Mouse (Mus musculus) CH12.LX (cell line): Measurements from ENCODE around the gene Krr1. TPM values are rescaled to one million over a fixed set of nuclear protein-coding genes. Genes with fewer than 3 reads are reported as not detected.
A peak's percentile ranks its signal among the peaks of the same experiment; 100 is the strongest.

Source experiments
- DNase-seq: peaks from one replicate; pipeline ENCODE4 v3.0.0-alpha.2; 2013; ENCODE audit errors: extremely low read depth
- H3K27ac ChIP-seq: 2 replicates; pipeline ENCODE4 v1.5.1; 2012; ENCODE audit warnings: low read depth, mild to moderate bottlenecking, control low read depth, moderate library complexity; ENCODE audit not compliant: insufficient read depth
- H3K27me3 ChIP-seq: replicated peaks from 2 replicates; pipeline ENCODE3; 2012; ENCODE audit warnings: inconsistent platforms
- H3K36me3 ChIP-seq, 2 experiments: replicated peaks in 1 of 2; 2 replicates each; pipeline versions ENCODE3 to v1.6.1; 2012; ENCODE audit warnings: inconsistent platforms in 1 of 2, low read length in 1 of 2, mild to moderate bottlenecking in 1 of 2, mixed read lengths in 1 of 2, moderate library complexity in 1 of 2; ENCODE audit not compliant: control insufficient read depth in 1 of 2, insufficient read depth in 1 of 2
- H3K4me1 ChIP-seq, 2 experiments: 2 replicates each; pipeline ENCODE4 v1.6.1; 2012; ENCODE audit warnings: inconsistent platforms in 1 of 2, moderate library complexity in 1 of 2; ENCODE audit not compliant: insufficient read depth in 2 of 2, control insufficient read depth in 1 of 2
- H3K4me2 ChIP-seq: 2 replicates; pipeline ENCODE4 v1.6.1; 2012; ENCODE audit warnings: low read depth, mild to moderate bottlenecking, control low read depth; ENCODE audit not compliant: poor library complexity, insufficient read depth, severe bottlenecking
- H3K4me3 ChIP-seq, 3 experiments: fragments of 150-350 bp in 1 of 3; sonication (generic) in 1 of 3; replicated peaks in 1 of 3; 2 replicates each; pipeline versions ENCODE3 to v1.5.1; 2011 to 2012; ENCODE audit warnings: low read depth in 2 of 3, low read length in 2 of 3, mild to moderate bottlenecking in 2 of 3, moderate library complexity in 2 of 3, control low read depth in 1 of 3, improper control_type of control experiment in 1 of 3, inconsistent platforms in 1 of 3, mixed read lengths in 1 of 3; ENCODE audit not compliant: poor library complexity in 1 of 3
- H3K79me2 ChIP-seq: replicated peaks from 2 replicates; pipeline ENCODE4 v1.6.1; 2012; ENCODE audit warnings: mild to moderate bottlenecking, moderate library complexity; ENCODE audit not compliant: control insufficient read depth, poor library complexity, insufficient read depth, severe bottlenecking; ENCODE audit errors: extremely low read depth
- H3K9ac ChIP-seq: 2 replicates; pipeline ENCODE4 v1.6.1; 2012; ENCODE audit warnings: low read depth, mild to moderate bottlenecking, control low read depth, moderate library complexity; ENCODE audit not compliant: insufficient read depth
- H3K9me3 ChIP-seq: replicated peaks from 2 replicates; pipeline ENCODE3; 2012; ENCODE audit warnings: low read length, inconsistent platforms, mixed read lengths
- BHLHE40 ChIP-seq: IDR thresholded peaks from 2 replicates; pipeline ENCODE4 v1.6.1; 2011; ENCODE audit warnings: mild to moderate bottlenecking, low read depth, low read length, improper control_type of control experiment
- CHD1 ChIP-seq: IDR thresholded peaks from 2 replicates; pipeline ENCODE4 v1.6.1; 2012; ENCODE audit warnings: low read depth, low read length, improper control_type of control experiment, inconsistent platforms
- CHD2 ChIP-seq: IDR thresholded peaks from 2 replicates; pipeline ENCODE4 v1.6.1; 2011; ENCODE audit warnings: low read length, improper control_type of control experiment
- E2F4 ChIP-seq: IDR thresholded peaks from 2 replicates; pipeline ENCODE4 v1.6.1; 2011; ENCODE audit warnings: low read depth, low read length, improper control_type of control experiment; ENCODE audit not compliant: insufficient replicate concordance
- ELF1 ChIP-seq: IDR thresholded peaks from 2 replicates; pipeline ENCODE4 v1.6.1; 2014; ENCODE audit warnings: low read depth, mild to moderate bottlenecking, inconsistent platforms, low read length, improper control_type of control experiment
- EP300 ChIP-seq: IDR thresholded peaks from 2 replicates; pipeline ENCODE4 v1.6.1; 2011; ENCODE audit warnings: low read length, improper control_type of control experiment
- ETS1 ChIP-seq: conservative IDR thresholded peaks from 2 replicates; pipeline ENCODE4 v1.6.1; 2012; ENCODE audit warnings: low read depth, mild to moderate bottlenecking, inconsistent platforms, low read length, improper control_type of control experiment, moderate library complexity
- GABPA ChIP-seq: IDR thresholded peaks from 2 replicates; pipeline ENCODE4 v1.6.1; 2012; ENCODE audit warnings: low read depth, low read length, improper control_type of control experiment, inconsistent platforms; ENCODE audit not compliant: insufficient replicate concordance
- IRF4 ChIP-seq: IDR thresholded peaks from 2 replicates; pipeline ENCODE4 v1.6.1; 2014; ENCODE audit warnings: low read depth, mild to moderate bottlenecking, inconsistent platforms, low read length, improper control_type of control experiment
- JUN ChIP-seq: IDR thresholded peaks from 2 replicates; pipeline ENCODE4 v1.6.1; 2011; ENCODE audit warnings: low read depth, mild to moderate bottlenecking, low read length, improper control_type of control experiment, moderate library complexity; ENCODE audit not compliant: insufficient read depth
- JUND ChIP-seq: conservative IDR thresholded peaks from 2 replicates; pipeline ENCODE4 v1.6.1; 2011; ENCODE audit warnings: low read depth, low read length, improper control_type of control experiment
- MAFK ChIP-seq: IDR thresholded peaks from 2 replicates; pipeline ENCODE4 v1.6.1; 2011; ENCODE audit warnings: low read length, improper control_type of control experiment; ENCODE audit not compliant: insufficient replicate concordance
- MAX ChIP-seq: IDR thresholded peaks from 2 replicates; pipeline ENCODE4 v1.6.1; 2011; ENCODE audit warnings: low read length, improper control_type of control experiment
- MEF2A ChIP-seq: IDR thresholded peaks from 2 replicates; pipeline ENCODE4 v1.6.1; 2014; ENCODE audit warnings: low read depth, mild to moderate bottlenecking, inconsistent platforms, low read length, improper control_type of control experiment, borderline replicate concordance
- MXI1 ChIP-seq: IDR thresholded peaks from 2 replicates; pipeline ENCODE4 v1.6.1; 2011; ENCODE audit warnings: mild to moderate bottlenecking, low read depth, low read length, improper control_type of control experiment
- MYC ChIP-seq: IDR thresholded peaks from 2 replicates; pipeline ENCODE4 v1.6.1; 2011; ENCODE audit warnings: low read depth, mild to moderate bottlenecking, improper control_type of control experiment, low read length
- NELFE ChIP-seq: IDR thresholded peaks from 2 replicates; pipeline ENCODE4 v1.6.1; 2011; ENCODE audit warnings: low read depth, low read length, improper control_type of control experiment
- NRF1 ChIP-seq: IDR thresholded peaks from 2 replicates; pipeline ENCODE4 v1.6.1; 2014; ENCODE audit warnings: low read depth, mild to moderate bottlenecking, inconsistent platforms, low read length, improper control_type of control experiment, moderate library complexity
- PAX5 ChIP-seq: IDR thresholded peaks from 2 replicates; pipeline ENCODE4 v1.6.1; 2012; ENCODE audit warnings: low read length, inconsistent platforms, mixed read lengths
- POLR2A ChIP-seq: IDR thresholded peaks from 2 replicates; pipeline ENCODE4 v1.6.1; 2011; ENCODE audit warnings: low read depth, mild to moderate bottlenecking, improper control_type of control experiment, low read length
- POLR2AphosphoS2 ChIP-seq: IDR thresholded peaks from 2 replicates; pipeline ENCODE4 v1.6.1; 2011; ENCODE audit warnings: low read depth, low read length, improper control_type of control experiment
- RAD21 ChIP-seq: IDR thresholded peaks from 2 replicates; pipeline ENCODE4 v1.6.1; 2011; ENCODE audit warnings: low read depth, mild to moderate bottlenecking, low read length, improper control_type of control experiment, moderate library complexity
- RCOR1 ChIP-seq: conservative IDR thresholded peaks from 2 replicates; pipeline ENCODE4 v1.6.1; 2012; ENCODE audit warnings: low read depth, mild to moderate bottlenecking, inconsistent platforms, low read length, improper control_type of control experiment
- SIN3A ChIP-seq: IDR thresholded peaks from 2 replicates; pipeline ENCODE4 v1.6.1; 2012; ENCODE audit warnings: low read length, improper control_type of control experiment, inconsistent platforms
- SMC3 ChIP-seq: IDR thresholded peaks from 2 replicates; pipeline ENCODE4 v1.6.1; 2011; ENCODE audit warnings: low read depth, low read length, improper control_type of control experiment
- TBP ChIP-seq: conservative IDR thresholded peaks from 2 replicates; pipeline ENCODE4 v1.6.1; 2011; ENCODE audit warnings: low read depth, low read length, improper control_type of control experiment
- TCF12 ChIP-seq: IDR thresholded peaks from 2 replicates; pipeline ENCODE4 v1.6.1; 2014; ENCODE audit warnings: low read depth, mild to moderate bottlenecking, inconsistent platforms, low read length, improper control_type of control experiment
- UBTF ChIP-seq: IDR thresholded peaks from 2 replicates; pipeline ENCODE4 v1.6.1; 2012; ENCODE audit warnings: low read depth, mild to moderate bottlenecking, inconsistent platforms, low read length, improper control_type of control experiment, moderate library complexity
- USF1 ChIP-seq: IDR thresholded peaks from 2 replicates; pipeline ENCODE4 v1.6.1; 2014; ENCODE audit warnings: low read depth, mild to moderate bottlenecking, inconsistent platforms, low read length, improper control_type of control experiment
- USF2 ChIP-seq: conservative IDR thresholded peaks from 2 replicates; pipeline ENCODE4 v1.6.1; 2011; ENCODE audit warnings: low read depth, low read length, improper control_type of control experiment
- ZC3H11A ChIP-seq: IDR thresholded peaks from 2 replicates; pipeline ENCODE4 v1.6.1; 2012; ENCODE audit warnings: low read depth, mild to moderate bottlenecking, inconsistent platforms, low read length, improper control_type of control experiment
- ZKSCAN1 ChIP-seq: IDR thresholded peaks from 2 replicates; pipeline ENCODE4 v1.6.1; 2012; ENCODE audit warnings: low read depth, inconsistent platforms, low read length, improper control_type of control experiment, borderline replicate concordance
- ZMIZ1 ChIP-seq: IDR thresholded peaks from 2 replicates; pipeline ENCODE4 v1.6.1; 2012; ENCODE audit warnings: low read depth, mild to moderate bottlenecking, inconsistent platforms, low read length, improper control_type of control experiment
- ZNF384 ChIP-seq: IDR thresholded peaks from 2 replicates; pipeline ENCODE4 v1.6.1; 2012; ENCODE audit warnings: low read depth, low read length, improper control_type of control experiment, inconsistent platforms
- dilution Hi-C: fragments of 300-500 bp; cut with MboI; formaldehyde crosslinking; loops from 2 replicates; pipeline ENCODE4 v1.14.3; 2020; ENCODE audit warnings: low sequenced_read_pairs; ENCODE audit not compliant: extremely low pct_unique_long_range_greater_than_20kb, extremely low pct_ligation_motif_present
- in situ Hi-C: fragments of 300-500 bp; cut with MboI; formaldehyde crosslinking; loops from 3 replicates; pipeline ENCODE4 v1.14.3; 2019; ENCODE audit warnings: low sequenced_read_pairs, low pct_ligation_motif_present, low pct_unique_long_range_greater_than_20kb, mixed read lengths
- polyA plus RNA-seq: library from polyadenylated mRNA; unstranded; fragments of >175 nt; gene quantifications from 2 replicates; pipeline ENCODE4 v1.2.1, GENCODE M21; 2012; ENCODE audit warnings: low read depth; ENCODE audit not compliant: insufficient read length
- total RNA-seq, 2 experiments: library from RNA; depleted of rRNA; stranded (reverse); fragments of 300-350 nt in 1 of 2; fragments of >200 nt in 1 of 2; gene quantifications; 2 replicates each; pipeline ENCODE4 v1.2.3; 2012 to 2014

Gene Krr1
- total and polyA plus RNA-seq, 3 experiments = 56.9 to 108 (median 58.7) TPM

GRCm38 (mm10) chr10:111995803-111996548 lies 23.5 kb downstream of the Krr1 start:
- no peaks in the 10 kb centered on the region for H3K27me3 ChIP-seq
- dilution Hi-C loops = no loop called here
- peak; percentile 97 for DNase-seq
- H3K4me1 ChIP-seq = peaks cover 3 to 36% of the 10 kb centered on the region in 2 experiments; a peak in 2 of 4 replicates
- H3K9me3 ChIP-seq = no peaks in the 10 kb centered on the region
- H3K36me3 ChIP-seq = peaks cover 25 to 35% of the 10 kb centered on the region in 2 experiments
- H3K4me2 ChIP-seq = no peak overlapping the region
- H3K79me2 ChIP-seq = peaks cover 59% of the 10 kb centered on the region
- peak overlapping the region; percentile 100 for H3K27ac ChIP-seq
- H3K9ac ChIP-seq = peak overlapping the region; percentile 100
- no peak; the same call in 1 of the 2 replicates for TF ChIP-seq MXI1
- TF ChIP-seq ETS1 = peak; percentile 84
- peak; percentile 71; the same call in 1 of the 2 replicates for TF ChIP-seq POLR2AphosphoS2
- TF ChIP-seq EP300 = peak; percentile 69
- no peak; the same call in none of the 2 replicates for TF ChIP-seq IRF4
- peak; percentile 70 for TF ChIP-seq NELFE
- TF ChIP-seq CHD1 = peak; percentile 99
- TF ChIP-seq GABPA = no peak
- TF ChIP-seq RCOR1 = no peak; the same call in 1 of the 2 replicates
- TF ChIP-seq ZC3H11A = no peak
- TF ChIP-seq CHD2 = peak; percentile 55; the same call in 1 of the 2 replicates
- TF ChIP-seq USF1 = no peak
- TF ChIP-seq MAFK = 0 out of 2 replicates have a peak, but pooled peaks have one; percentile 24
- peak; percentile 56 for TF ChIP-seq JUN
- TF ChIP-seq SMC3 = no peak
- peak; percentile 100 for TF ChIP-seq ZNF384
- TF ChIP-seq BHLHE40 = peak; percentile 90
- peak; percentile 90 for TF ChIP-seq MEF2A
- no peak for TF ChIP-seq E2F4
- TF ChIP-seq ZMIZ1 = no peak; the same call in 1 of the 2 replicates
- peak; percentile 76 for TF ChIP-seq TCF12
- no peak; the same call in 1 of the 2 replicates for TF ChIP-seq JUND
- peak; percentile 7; the same call in 1 of the 2 replicates for TF ChIP-seq MAX
- no peak for TF ChIP-seq UBTF
- TF ChIP-seq PAX5 = no peak
- no peak for TF ChIP-seq RAD21
- TF ChIP-seq MYC = 0 out of 2 replicates have a peak, but pooled peaks have one; percentile 56
- TF ChIP-seq NRF1 = no peak
- TF ChIP-seq TBP = peak; percentile 96
- peak; percentile 58 for TF ChIP-seq POLR2A
- TF ChIP-seq ELF1 = no peak
- TF ChIP-seq USF2 = no peak
- no peak; the same call in 1 of the 2 replicates for TF ChIP-seq ZKSCAN1
- TF ChIP-seq SIN3A = peak; percentile 84
- H3K4me3 ChIP-seq = peak overlapping the region; percentile 72 to 96 (median 85)
- in situ Hi-C loops = no loop called here
